Mouse (Mus musculus): Measurements from ENCODE around the gene Cisd3. TPM values are rescaled to one million over a fixed set of nuclear protein-coding genes. Genes with fewer than 3 reads are reported as not detected.

Gene Cisd3
- total RNA-seq, 2 experiments from 2014 or later, result 1.7 to 2.3 TPM

DNA sequence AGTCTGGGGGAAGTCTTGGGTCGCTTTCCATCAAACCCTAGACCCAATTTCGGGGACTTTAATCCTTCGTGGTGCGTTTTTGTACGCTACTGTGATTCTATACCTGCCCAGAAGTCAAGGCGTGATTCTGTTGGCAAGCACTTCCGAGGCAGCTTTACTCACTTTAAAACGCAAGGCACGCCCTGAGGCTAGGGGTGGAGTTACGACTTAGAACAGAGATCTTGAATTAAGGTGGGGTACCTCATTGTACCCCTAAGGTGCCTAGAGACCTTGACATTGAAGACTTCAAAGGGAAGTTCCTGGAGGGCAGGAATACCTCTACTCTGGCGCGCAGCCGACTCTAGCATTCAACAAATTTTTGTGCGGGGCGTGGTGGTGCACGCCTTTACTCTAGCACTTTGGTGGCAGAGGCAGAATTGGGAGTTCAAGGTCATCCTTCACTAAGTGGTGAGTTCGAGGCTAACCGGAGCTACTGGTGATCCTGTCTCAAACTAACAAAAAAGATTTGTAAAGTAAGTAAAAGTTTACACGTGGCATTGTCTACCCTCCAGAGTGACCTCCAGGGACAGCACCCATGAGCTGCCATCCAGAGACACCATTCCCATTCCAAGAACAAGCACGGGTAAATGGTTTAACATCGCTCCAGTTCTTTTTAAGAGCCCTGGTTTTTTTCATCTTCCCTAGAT is 23.3 kb upstream of the Cisd3 start:
- no peak for ATAC-seq (replicated peaks; ENCODE audit: low FRiP score, poor library complexity, severe bottlenecking)

DNA sequence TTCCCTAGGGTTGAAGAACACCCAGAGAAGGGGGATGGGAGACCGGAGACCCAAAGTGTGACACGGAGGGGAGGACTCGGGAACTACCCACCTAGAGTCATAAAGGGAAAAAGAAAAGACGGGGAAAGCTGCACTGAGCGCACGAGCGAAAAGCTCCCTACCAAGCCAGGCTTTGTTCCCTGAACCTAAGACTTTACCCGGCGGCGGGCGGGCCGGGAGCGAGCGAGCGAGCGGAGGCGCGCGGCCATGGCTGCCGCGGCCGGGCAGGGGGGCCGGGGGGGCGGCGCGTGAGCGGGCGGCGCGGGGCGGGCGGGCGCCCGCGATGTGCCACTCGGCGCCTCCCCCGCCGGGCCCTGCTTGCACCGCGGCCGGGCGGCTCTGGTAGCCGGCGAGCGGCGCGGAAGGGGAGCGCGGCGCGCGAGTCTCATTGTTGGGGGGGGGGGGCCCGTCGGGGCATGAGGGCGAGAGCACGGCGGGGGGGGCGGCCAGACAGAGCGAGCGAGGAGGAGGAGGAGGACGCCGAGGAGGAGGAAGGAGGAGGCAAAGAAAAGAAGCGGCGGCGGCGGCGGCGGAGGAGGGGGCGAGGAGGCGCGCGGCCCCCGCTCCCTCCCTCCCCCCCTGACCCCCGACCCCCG is 22.6 kb upstream of the Cisd3 start, which contains the start of gene Mllt6:
Mllt6 (plus strand) TSS at position 522 of the 635 bp plus-strand sequence.
- no peak for ATAC-seq (replicated peaks; ENCODE audit: low FRiP score, poor library complexity, severe bottlenecking)

DNA sequence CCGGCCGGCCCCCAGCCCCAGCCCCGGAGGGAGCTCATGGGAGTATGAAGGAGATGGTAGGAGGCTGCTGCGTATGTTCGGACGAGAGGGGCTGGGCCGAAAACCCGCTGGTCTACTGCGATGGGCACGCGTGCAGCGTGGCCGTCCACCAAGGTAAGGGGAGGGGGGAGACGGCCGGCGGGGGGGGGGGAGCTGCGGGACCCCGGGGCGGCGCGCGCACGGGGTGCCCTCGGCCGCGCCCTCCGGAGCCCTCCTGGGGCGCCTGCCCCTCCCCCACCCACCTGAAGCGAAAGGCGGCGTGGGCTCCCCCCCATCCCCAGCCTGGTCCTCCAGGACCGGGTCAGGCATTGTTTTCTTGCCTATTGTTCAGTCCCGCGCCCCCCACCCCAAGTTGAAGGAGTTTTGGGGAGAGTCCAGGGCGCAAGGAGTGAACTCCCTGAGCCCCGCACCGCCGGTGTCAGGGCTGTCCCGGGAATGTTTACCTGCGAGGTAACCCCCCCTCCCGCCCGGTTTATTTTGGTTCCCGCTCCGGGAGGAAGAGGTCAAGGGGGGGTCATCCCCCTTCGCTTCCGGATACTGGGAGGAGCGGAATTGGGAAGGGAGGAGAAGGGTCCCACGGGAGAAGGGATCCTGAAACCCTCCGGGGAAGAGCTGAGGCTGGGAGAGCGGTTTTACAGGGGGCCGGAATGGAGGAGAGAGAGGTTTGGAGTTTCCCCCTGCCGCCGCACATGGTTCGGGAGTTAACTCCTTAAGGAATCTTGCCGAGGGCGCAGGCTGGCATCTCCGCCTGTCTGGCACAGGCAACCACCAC is 21.9 kb upstream of the Cisd3 start:
- no peak for ATAC-seq (replicated peaks; ENCODE audit: low FRiP score, poor library complexity, severe bottlenecking)

DNA sequence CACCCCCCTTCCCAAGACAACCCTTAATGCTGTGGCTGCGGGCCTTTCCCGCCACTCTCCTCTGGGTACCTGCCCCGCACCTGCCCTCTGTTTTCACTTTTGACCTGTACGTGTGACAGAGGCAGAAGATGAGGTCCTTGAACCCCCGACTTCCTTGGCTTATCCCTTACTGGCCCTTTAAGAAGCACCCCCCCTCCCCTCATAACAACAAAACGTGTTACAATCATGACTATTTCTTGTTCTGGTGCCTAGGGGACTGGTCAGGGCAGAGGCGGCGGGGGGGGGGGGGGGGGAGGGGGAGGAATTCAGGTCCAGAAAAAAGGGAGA is 21.3 kb upstream of the Cisd3 start:
- no peak for ATAC-seq (replicated peaks; ENCODE audit: low FRiP score, poor library complexity, severe bottlenecking)

DNA sequence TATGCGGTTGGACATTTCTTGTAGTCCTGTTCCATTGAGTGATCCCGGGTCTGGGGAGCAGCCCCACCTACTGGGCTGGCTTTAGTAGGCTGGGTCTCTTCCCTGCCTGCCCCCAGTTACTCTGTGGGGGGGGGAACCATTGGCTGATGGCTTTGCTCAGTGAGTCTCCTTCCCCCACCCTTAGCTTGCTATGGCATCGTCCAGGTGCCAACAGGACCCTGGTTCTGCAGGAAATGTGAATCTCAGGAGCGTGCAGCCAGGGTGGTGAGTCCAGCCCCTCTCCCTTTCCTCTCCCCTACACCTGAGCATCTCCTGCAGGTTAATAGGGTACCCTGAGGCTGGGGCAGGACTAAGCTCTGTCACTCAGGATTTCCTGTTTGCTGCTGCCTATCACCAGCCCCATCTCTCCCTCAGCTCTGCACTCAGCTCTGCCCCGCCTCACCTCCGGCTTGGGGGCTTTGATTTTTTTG is 20.8 kb upstream of the Cisd3 start:
- no peak for ATAC-seq (replicated peaks; ENCODE audit: low FRiP score, poor library complexity, severe bottlenecking)

DNA sequence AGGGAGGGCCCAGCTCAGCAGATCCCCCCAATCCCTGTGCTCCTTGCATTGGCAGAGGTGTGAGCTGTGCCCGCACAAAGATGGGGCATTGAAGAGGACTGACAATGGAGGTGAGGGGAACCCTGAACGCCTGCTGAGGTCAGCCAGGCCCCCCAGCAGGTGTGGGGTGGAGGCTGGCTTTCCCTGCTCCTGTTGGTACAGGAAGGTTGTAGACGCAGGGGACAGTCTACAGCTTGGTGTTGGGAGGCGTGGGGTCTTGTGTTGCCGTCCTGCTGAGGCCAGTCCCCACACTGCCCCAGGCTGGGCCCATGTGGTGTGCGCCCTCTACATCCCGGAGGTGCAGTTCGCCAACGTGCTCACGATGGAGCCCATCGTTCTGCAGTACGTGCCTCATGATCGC is 20.2 kb upstream of the Cisd3 start:
- no peak for ATAC-seq (replicated peaks; ENCODE audit: low FRiP score, poor library complexity, severe bottlenecking)

DNA sequence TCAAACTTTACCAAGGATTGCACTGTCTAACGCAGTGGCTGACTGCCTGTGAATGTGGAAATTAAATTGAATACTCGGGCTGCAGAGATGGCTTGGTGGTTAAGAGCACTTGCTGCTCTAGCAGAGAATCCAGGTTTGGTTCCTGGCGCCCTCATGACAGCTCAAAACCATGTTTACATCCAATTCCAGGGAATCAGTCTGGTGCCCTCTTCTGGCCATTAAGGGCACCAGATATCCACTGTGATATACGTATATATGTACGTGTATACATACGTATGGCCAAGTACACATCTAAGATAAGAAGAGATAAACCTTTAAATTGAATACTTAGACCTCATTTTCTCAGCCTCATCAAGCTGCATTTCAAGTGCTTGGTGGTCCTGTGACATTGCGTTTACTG is 19.4 kb upstream of the Cisd3 start:
- ATAC-seq (replicated peaks; ENCODE audit: low FRiP score, poor library complexity, severe bottlenecking), result no peak

DNA sequence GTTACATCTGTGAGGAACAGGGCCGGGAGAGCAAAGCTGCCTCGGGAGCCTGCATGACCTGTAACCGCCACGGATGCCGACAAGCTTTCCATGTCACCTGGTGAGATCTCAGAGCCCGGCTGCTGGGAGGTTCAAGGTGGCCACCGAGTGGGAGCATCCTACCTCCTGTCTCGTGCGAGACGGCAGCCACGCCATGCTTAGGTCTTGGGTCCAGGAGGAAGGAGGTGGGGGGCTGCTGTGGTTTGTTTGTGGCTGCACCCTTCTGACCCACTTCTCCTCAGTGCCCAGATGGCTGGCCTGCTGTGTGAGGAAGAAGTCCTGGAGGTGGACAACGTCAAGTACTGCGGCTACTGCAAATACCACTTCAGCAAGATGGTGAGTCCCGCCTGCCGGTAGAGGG is 18.8 kb upstream of the Cisd3 start:
- no peak for ATAC-seq (replicated peaks; ENCODE audit: low FRiP score, poor library complexity, severe bottlenecking)

DNA sequence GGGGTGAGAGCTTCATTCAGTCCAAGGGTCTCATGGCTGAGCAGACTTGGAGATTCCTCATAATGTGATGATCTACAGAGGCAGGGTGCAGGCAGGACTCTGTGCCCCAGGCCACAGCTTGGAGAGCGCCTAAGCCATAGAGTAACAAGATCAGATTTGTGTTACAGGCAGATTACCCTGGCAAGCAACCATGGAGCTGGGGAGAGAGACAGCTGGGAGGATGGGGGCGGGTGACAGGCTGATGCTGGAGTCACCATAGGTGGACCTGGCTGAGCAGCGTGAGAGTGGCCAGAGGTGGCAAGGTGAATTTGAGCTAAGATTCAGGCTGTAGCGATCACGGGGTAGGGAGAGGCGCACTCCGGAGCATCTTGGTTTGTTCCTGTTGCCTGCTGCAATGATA is 17.5 kb upstream of the Cisd3 start:
- no peak for ATAC-seq (replicated peaks; ENCODE audit: low FRiP score, poor library complexity, severe bottlenecking)

DNA sequence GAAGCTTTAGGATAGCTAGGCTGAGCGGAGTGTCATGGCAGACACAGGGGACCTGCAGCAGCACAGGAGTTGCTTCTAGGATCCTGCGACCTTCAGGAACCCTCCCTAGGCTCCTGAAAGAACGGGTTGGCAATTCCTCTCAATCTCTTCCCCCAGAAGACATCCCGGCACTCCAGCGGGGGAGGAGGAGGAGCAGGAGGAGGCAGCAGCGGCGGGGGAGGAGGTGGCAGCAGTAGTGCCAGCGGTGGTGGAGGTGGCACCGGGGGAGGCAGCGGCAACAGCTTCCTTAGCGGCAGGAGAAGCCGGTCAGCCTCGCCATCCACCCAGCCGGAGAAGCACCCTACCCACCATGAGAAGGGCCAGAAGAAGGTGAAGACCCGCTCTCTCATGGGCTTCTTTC is 16.4 kb upstream of the Cisd3 start:
- ATAC-seq (replicated peaks; ENCODE audit: low FRiP score, poor library complexity, severe bottlenecking), result no peak

DNA sequence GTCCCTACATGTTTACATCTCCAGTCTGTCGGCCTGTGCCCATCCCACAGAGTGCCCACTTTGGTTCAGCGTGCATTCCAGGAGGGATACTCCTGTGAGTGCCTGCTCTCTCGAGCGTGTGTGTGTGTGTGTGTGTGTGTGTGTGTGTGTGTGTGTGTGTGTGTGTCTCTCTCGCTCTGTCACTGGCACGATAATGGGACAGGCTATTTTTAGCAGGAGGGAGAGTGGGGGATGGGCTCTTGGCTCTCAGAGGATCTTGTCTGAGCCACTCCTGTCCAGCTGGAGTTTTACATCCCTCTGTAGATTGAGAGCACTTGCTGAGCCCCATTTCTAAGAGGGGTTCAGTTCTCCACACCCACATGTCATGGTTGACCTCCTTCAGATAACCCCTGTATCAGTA is 15.8 kb upstream of the Cisd3 start:
- no peak for ATAC-seq (replicated peaks; ENCODE audit: low FRiP score, poor library complexity, severe bottlenecking)

DNA sequence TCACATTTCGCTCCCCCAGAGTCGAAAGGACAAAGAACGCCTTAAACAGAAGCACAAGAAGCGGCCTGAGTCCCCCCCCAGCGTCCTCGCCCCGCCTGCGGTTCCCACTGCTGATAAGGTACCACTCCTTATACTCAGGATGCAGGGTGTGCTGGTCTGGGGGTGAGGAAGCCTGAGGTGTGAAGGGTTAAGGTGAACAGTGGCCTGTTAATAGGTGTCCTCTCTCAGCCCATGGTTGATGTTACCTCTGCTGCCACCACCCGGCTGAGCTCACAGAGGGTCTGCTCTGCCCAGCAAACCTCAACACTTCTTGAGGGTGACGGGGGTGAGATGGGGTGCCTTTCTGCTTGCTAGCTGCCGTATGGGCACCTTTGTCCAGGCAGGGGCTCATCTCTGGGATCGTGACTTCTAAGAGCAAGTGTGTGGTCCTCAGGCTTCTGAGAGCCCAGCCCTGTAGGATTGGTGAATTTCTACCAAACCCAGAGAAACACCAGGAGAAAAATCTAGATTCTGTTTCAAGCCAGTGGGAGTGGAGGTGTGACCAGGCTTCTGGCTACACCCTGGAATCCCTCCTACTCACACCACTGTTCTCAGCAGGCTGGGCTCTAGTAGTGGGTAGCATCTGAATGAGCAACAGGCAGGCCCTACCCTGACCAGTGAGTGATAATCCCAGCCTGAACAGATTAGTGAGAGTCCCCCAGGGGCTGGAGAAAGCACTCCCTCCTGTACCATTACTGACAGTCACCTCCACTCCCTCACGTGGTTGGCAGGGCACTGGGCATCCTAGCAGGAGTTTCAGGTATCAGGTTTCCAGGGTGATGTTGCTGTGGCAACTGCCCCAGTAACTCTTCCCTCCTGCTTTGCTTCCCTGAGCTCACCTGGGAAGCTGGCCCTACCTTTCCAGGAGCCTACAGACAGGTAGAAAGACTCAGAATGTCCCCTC is 15.1 kb upstream of the Cisd3 start:
- ATAC-seq (replicated peaks; ENCODE audit: low FRiP score, poor library complexity, severe bottlenecking), result no peak

DNA sequence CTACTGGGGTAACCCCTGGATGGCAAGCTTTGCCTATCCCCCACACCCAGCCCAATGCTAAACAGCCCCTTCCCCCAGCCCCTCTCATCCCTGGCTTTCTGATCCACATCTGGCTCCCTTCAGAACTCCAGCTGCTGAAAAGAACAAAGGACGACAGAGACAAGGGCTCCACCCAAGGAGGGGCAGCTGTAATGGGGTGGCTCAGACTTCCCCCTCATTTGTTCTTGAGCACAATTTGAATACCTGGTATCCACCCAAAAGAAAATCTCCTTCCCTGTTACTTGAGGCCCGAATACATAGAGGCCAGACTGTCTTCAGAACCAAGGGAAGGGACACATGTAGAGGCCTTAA is 14.5 kb upstream of the Cisd3 start:
- no peak for ATAC-seq (replicated peaks; ENCODE audit: low FRiP score, poor library complexity, severe bottlenecking)

DNA sequence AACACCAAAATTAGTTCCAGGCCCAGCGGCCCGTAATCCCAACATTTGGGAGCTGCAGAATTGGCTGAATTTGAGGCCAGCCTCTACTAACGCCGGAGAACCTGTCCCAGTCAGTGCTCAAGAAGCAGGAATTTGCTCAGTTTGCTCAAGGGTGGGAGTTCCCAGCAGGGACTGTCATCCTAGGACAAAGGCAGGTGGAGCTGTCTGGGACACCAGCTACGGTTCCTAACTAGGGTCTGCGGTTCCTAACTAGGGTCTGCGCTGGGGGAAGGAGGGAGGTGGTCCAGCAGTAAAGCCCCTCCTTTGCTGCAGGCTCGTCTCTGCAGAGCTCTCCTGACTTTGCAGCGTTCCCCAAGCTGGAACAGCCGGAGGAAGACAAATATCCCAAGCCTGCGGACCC is 12.5 kb upstream of the Cisd3 start:
- no peak for ATAC-seq (replicated peaks; ENCODE audit: low FRiP score, poor library complexity, severe bottlenecking)

DNA sequence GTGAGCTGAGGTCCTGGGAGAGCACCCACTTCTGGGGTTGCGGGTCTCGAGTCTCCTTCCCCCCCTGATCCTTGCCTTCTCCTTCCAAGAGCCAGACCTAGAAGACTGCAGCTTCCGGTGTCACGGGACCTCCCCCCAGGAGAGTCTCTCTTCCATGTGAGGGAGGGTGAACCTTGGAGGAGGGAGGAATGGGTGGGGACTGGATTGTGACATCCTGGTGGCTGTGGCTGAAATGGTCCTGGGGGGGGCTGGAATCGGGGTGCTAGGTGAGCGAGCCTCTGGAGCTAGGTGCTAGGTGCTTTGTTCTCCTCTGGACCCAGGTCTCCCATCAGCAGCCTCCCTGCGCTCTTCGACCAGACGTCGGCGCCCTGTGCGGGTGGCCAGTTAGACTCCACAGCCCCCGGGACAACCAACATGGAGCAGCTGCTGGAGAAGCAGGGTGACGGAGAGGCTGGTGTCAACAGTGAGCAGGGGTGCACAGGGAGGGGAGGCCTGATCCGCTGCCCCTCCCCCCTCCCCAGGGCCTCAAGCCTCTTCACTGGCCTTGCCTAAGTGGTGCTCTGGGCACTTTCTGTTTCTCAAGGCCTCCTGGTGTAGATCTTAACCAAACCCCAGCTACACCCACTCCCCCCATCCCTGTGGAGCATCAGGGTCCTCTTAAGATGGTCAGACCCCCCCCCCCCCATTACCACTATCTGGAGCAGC is 9.4 kb upstream of the Cisd3 start:
- no peak for ATAC-seq (replicated peaks; ENCODE audit: low FRiP score, poor library complexity, severe bottlenecking)

DNA sequence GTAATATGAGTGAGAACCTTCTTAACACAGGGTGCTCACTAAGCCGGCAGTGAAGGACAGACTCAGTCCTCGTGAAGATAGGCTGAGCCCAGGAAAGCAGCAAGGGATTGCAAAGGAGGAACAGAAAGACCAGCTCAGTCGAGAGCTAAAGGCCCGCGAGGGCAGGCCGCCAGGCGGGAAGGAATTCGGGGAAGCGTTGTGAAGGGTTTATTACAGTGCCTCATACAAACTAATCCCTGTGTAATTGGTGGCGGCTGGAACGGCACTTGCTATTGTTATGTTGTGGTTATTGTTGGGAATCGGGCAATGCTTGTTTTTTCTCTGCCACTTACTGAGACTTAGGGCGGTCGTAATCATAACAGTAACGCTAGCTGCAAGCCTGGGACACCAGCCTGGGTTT is 8.2 kb upstream of the Cisd3 start:
- ATAC-seq (replicated peaks; ENCODE audit: low FRiP score, poor library complexity, severe bottlenecking), result no peak

DNA sequence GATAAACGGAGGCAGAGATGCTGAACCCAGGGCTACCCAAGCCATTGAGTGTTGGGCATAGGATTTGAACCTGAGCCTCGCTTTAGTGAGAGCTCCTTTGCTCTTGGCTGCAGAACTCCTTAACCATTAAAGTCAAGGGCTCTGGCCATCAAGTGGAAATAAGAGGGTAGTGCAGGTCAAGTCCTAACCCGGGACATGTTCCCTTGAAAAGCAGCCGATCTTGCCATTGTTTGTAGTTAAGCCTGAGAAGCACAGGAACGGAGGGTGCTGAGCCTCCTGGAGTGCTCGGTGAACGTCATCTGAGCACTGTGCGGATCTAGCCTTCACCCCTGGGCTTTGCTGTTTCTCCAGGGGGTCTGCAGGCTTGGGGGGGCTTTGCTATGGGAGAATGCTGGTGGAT is 7.8 kb upstream of the Cisd3 start:
- no peak for ATAC-seq (replicated peaks; ENCODE audit: low FRiP score, poor library complexity, severe bottlenecking)

DNA sequence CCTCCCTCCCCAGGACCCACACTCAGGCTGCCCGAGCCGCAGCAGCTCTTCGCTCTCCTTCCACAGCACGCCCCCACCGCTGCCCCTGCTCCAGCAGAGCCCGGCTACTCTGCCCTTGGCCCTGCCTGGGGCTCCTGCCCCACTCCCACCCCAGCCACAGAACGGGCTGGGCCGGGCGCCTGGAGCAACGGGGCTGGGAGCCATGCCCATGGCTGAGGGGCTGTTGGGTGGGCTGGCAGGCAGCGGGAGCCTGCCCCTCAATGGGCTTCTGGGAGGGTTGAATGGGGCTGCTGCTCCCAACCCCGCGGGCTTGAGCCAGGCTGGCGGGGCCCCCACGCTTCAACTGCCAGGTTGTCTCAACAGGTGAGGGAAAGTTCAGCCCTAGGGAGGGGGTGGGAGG is 7.3 kb upstream of the Cisd3 start:
- ATAC-seq (replicated peaks; ENCODE audit: low FRiP score, poor library complexity, severe bottlenecking), result no peak

DNA sequence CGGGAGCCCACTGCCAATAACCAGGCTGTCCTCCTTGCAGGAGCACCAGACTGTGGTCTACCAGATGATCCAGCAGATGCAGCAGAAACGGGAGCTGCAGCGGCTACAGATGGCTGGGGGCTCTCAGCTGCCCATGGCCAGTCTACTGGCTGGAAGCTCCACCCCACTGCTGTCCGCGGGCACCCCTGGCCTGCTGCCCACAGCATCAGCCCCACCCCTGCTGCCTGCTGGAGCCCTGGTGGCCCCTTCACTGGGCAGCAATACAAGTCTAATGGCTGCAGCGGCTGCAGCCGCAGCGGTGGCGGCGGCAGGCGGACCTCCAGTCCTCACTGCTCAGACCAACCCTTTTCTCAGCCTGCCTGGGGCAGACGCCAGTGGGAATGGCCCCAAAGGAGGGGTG is 5.2 kb upstream of the Cisd3 start:
- no peak for ATAC-seq (replicated peaks; ENCODE audit: low FRiP score, poor library complexity, severe bottlenecking)

All from erythroblast, adult 5-6 weeks (primary cell).